Mouse (Mus musculus): ENCODE measurements around the gene Tpgs1. TPM values are rescaled to one million over a fixed set of nuclear protein-coding genes. Genes with fewer than 3 reads are reported as not detected.
A peak's percentile ranks its signal among the peaks of the same experiment; 100 is the strongest.

The Tpgs1 gene
- polyA plus RNA-seq (2015; fragmentation: Nextera tagmentation; extraction: Ambion mirVana): 99.8 and 105 TPM in 2 replicates

DNA sequence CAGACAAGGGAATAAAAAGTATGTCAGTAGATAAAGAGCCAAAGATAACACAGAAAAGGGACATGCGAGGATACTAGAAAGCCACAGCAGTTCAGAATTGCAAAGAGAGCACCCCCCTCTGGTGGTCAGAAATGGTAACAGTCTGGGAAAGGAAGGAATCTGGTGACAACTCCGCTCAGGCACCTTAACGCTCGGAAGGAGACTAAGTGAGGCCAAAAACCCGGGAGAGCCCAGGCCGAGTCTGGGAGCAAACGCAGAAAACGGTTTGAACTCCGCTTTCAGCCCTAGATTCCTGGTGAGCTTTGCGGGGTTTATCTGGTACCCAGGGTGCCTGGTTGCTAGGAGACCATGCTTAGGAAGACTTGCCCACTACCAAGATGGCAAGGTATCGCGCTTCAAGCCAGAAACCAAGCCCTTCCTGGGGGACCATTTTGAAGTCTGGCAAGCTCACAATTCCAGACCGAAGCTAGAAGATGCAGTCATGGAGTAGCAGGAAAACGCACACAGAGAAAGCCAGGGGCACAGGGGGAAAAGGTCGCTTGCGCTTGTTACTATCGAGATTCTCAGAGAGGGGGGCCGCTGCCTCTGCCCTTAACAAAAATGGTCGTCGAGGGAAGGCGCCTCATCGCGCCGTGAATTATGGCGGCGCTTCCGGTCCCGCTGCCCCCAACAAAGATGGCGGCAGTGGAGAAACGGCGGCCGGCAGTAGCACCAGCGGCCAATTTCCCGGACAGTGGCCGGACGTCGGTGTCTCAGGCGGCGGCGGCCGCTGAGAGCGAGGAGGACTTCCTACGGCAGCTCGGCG, at the start of gene Tpgs1:
Gene Tpgs1 (plus strand): TSS at position 599 of the 805 bp plus-strand sequence.
- Histone ChIP-seq H3K4me2 (peak within 1 kb of the TSS; percentile 85), H3K4me3 (peak within 1 kb of the TSS; percentile 90), H3K9me3 (no peaks in the 10 kb centered on the region), H3K27me3 (replicated peaks) (no peaks in the 10 kb centered on the region), H3K9ac (peak within 1 kb of the TSS; percentile 90), H3K36me3 (replicated peaks) (no peaks in the 10 kb centered on the region; the same call in 1 of the 2 replicates), H3K4me1 (peaks cover 32% of the 10 kb centered on the region), H3K27ac (peak within 1 kb of the TSS; percentile 99)
- WGBS: under 1% methylated on average over 45 of the region's 45 CpGs
- peak; percentile 89 for ATAC-seq (replicated peaks)

DNA sequence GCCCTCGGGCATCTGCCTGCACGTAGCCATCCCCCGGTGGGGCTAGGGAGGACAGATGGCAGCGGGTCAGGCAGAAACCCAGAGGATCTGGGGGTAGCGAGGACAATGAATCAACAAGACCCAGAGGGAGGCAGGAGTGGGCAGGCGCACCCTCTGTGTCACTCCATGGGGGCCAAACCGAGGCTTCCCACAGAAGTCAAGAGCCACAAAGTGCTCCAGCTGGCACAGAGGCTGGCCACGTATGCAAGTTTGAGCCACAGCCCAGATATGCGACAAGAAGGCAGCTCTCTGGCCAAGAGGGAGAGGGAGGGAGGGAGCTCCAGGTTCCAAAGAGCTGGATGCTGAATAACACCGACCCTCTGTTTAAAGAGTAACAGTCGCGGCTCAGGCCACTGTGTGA, 45.2 kb upstream of the Tpgs1 start:
- Histone ChIP-seq H3K36me3 (replicated peaks) (no peaks in the 10 kb centered on the region), H3K9me3 (no peaks in the 10 kb centered on the region), H3K27me3 (replicated peaks) (no peaks in the 10 kb centered on the region), H3K4me2 (no peak overlapping the region), H3K27ac (no peak overlapping the region), H3K4me3 (no peak overlapping the region), H3K9ac (no peak overlapping the region), H3K4me1 (no peaks in the 10 kb centered on the region)
- no peak for ATAC-seq (replicated peaks)
- WGBS: 71% methylated on average over 12 of the region's 12 CpGs

GRCm38 (mm10) chr10:79625398-79625797, 43.8 kb upstream of the Tpgs1 start:
- Histone ChIP-seq H3K4me2 (no peak overlapping the region), H3K4me1 (no peaks in the 10 kb centered on the region), H3K36me3 (replicated peaks) (no peaks in the 10 kb centered on the region), H3K27ac (no peak overlapping the region), H3K9ac (no peak overlapping the region), H3K27me3 (replicated peaks) (no peaks in the 10 kb centered on the region), H3K9me3 (no peaks in the 10 kb centered on the region), H3K4me3 (no peak overlapping the region)
- ATAC-seq (replicated peaks): no peak
- 82% methylated on average over 9 of the region's 9 CpGs for WGBS

DNA sequence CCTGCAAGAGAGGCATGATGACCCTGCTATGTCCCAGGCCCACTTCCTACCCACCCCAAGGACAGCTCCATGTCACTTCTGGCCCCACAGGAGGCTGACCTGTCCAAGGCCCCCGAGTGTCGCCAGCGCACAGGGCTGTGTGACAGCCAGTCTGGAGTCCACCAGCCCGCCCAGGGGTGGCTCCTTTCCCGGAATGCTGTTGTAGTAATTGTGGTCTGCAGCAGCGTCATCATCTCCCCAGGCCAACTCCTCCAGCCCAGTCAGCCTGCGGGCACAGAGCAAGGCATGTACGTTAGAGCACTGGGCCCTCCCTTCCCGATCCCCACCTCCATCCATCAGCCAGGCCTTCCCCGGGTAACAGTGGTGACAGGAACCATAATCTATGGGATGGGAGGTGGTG, 43.0 kb upstream of the Tpgs1 start:
- H3K4me2 ChIP-seq: no peak overlapping the region
- no peaks in the 10 kb centered on the region for H3K36me3 ChIP-seq (replicated peaks)
- H3K9ac ChIP-seq: no peak overlapping the region
- H3K9me3 ChIP-seq: no peaks in the 10 kb centered on the region
- ATAC-seq (replicated peaks): no peak
- H3K4me3 ChIP-seq: no peak overlapping the region
- H3K27me3 ChIP-seq (replicated peaks): no peaks in the 10 kb centered on the region
- H3K4me1 ChIP-seq: no peaks in the 10 kb centered on the region
- WGBS: 91% methylated on average over 10 of the region's 10 CpGs
- H3K27ac ChIP-seq: no peak overlapping the region

DNA sequence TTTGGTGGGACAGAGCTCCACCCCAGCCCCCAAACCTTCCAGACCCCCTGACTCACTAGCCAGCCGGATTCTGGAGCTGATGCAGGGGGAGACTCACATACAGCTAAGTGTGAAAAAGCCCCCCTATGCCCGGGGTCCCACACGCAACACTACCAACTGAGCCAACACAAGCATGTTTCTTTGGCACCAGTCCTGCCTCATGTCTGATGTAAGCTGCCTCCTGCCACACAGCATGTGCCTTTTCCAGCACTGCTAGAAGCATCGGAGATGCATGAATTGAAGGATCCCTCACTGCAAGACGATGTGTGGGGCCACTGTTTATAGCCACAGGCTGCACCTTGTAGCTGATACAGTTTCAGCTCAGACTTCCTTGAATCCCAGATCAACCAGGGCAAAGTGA, 40.8 kb upstream of the Tpgs1 start:
- ATAC-seq (replicated peaks): no peak
- H3K4me3 ChIP-seq: no peak overlapping the region
- H3K27ac ChIP-seq: no peak overlapping the region

DNA sequence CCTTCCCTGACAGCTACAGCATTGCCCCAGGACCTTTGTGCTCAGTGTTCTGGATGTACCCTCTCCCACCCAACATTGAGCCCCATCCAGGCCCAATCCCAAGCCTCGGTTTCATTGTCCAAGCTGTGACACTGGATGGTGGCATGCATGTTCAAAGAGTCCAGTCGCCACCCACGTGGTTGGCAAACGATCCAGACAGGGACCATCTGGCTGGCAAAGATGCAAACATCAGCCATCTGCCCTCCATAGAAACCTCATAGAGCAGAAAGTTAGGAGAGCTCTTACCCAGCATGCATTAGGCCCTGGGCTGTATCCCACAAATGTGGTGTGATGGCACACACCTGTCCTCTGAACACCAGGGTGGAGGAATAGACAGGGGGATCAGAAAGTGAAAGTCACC, 37.7 kb upstream of the Tpgs1 start:
- no peaks in the 10 kb centered on the region for H3K27me3 ChIP-seq (replicated peaks)
- H3K36me3 ChIP-seq (replicated peaks): no peaks in the 10 kb centered on the region
- peaks cover 5% of the 10 kb centered on the region for H3K4me1 ChIP-seq
- no peak overlapping the region for H3K9ac ChIP-seq
- H3K9me3 ChIP-seq: no peaks in the 10 kb centered on the region
- no peak overlapping the region for H3K27ac ChIP-seq
- 77% methylated on average over 4 of the region's 4 CpGs for WGBS
- H3K4me2 ChIP-seq: no peak overlapping the region
- ATAC-seq (replicated peaks): no peak
- no peak overlapping the region for H3K4me3 ChIP-seq

More for the DNA sequence above, 40.8 kb upstream of the Tpgs1 start:
- H3K4me2 ChIP-seq: no peak overlapping the region
- H3K9ac ChIP-seq: no peak overlapping the region
- no peaks in the 10 kb centered on the region for H3K36me3 ChIP-seq (replicated peaks)
- no peaks in the 10 kb centered on the region for H3K27me3 ChIP-seq (replicated peaks)
- H3K9me3 ChIP-seq: no peaks in the 10 kb centered on the region
- H3K4me1 ChIP-seq: no peaks in the 10 kb centered on the region
- WGBS: 85% methylated on average over 5 of the region's 5 CpGs

DNA sequence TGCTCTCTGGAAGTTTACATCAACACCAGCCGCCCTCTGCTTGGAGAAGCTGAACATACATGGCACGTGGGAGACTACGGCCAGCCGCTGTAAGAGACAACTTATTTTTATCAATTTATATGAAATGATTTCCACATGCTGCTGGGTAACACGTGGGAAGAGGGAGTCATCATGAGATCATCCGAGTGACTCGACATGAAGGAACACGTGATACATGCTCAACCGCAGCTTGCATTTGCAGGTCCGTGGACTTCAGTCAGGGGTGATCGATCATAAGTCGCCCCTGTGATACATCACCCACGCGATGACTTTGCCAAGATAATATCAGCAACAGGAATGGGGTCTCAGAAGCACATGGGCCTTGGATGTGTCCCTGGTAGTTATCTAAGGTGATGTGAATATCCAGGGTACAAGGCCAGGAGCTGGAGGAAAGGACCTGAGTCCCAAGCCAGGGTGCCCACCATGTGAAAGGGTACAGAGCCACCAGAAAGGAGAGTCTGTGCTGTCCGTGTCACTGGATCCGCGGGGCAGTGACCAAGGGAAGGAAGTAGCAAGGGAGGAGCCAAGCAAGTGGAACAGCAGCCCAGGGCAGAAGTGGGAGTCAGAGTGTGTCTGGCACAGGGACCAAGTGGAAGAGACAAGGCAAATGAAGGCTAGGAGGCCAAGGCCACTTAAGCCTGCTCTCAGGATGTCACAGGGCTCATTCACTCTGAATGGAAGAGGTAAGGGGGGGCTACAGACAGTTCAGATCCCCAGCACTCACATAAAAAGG, 36.0 kb upstream of the Tpgs1 start:
- Histone ChIP-seq H3K27ac (no peak overlapping the region), H3K4me1 (peaks cover 11% of the 10 kb centered on the region), H3K27me3 (replicated peaks) (no peaks in the 10 kb centered on the region), H3K9me3 (no peaks in the 10 kb centered on the region), H3K36me3 (replicated peaks) (no peaks in the 10 kb centered on the region), H3K9ac (no peak overlapping the region), H3K4me3 (no peak overlapping the region), H3K4me2 (no peak overlapping the region)
- WGBS: 82% methylated on average over 17 of the region's 17 CpGs
- no peak for ATAC-seq (replicated peaks)

GRCm38 (mm10) chr10:79636287-79636686, 32.9 kb upstream of the Tpgs1 start:
- WGBS: 79% methylated on average over 8 of the region's 8 CpGs
- H3K4me2 ChIP-seq: peak overlapping the region; percentile 75
- H3K27me3 ChIP-seq (replicated peaks): peaks cover 17% of the 10 kb centered on the region
- peak overlapping the region; percentile 72 for H3K4me3 ChIP-seq
- H3K4me1 ChIP-seq: peaks cover 23% of the 10 kb centered on the region
- no peak for ATAC-seq (replicated peaks)
- no peaks in the 10 kb centered on the region for H3K36me3 ChIP-seq (replicated peaks)
- no peaks in the 10 kb centered on the region for H3K9me3 ChIP-seq
- H3K9ac ChIP-seq: peak overlapping the region; percentile 84; the same call in 1 of the 2 replicates
- peak overlapping the region; percentile 91 for H3K27ac ChIP-seq

- peak; percentile 91 for ATAC-seq (replicated peaks)
- Histone ChIP-seq H3K4me2 (peak within 1 kb of the TSS; percentile 75), H3K36me3 (replicated peaks) (no peaks in the 10 kb centered on the region), H3K9me3 (no peaks in the 10 kb centered on the region), H3K27me3 (replicated peaks) (peaks cover 17% of the 10 kb centered on the region), H3K4me1 (peaks cover 23% of the 10 kb centered on the region), H3K4me3 (peak within 1 kb of the TSS; percentile 72), H3K27ac (peak within 1 kb of the TSS; percentile 91), H3K9ac (peak within 1 kb of the TSS; percentile 84)
- WGBS: under 1% methylated on average over 111 of the region's 116 CpGs
Observed at GRCm38 (mm10) chr10:79637128-79638110, 31.8 kb upstream of the Tpgs1 start, which contains the start of gene Shc2. Shc2 (minus strand) TSS chr10:79637918.

- peak overlapping the region; percentile 75 for H3K4me2 ChIP-seq
- H3K9me3 ChIP-seq: no peaks in the 10 kb centered on the region
- H3K27me3 ChIP-seq (replicated peaks): peaks cover 17% of the 10 kb centered on the region
- no peak overlapping the region for H3K9ac ChIP-seq
- 4% methylated on average over 23 of the region's 23 CpGs for WGBS
- H3K27ac ChIP-seq: no peak overlapping the region
- H3K4me3 ChIP-seq: peak overlapping the region; percentile 72; the same call in 1 of the 2 replicates
- ATAC-seq (replicated peaks): no peak
- no peaks in the 10 kb centered on the region for H3K36me3 ChIP-seq (replicated peaks)
- peaks cover 23% of the 10 kb centered on the region for H3K4me1 ChIP-seq
Observed at GRCm38 (mm10) chr10:79638486-79639204, 30.5 kb upstream of the Tpgs1 start.

DNA sequence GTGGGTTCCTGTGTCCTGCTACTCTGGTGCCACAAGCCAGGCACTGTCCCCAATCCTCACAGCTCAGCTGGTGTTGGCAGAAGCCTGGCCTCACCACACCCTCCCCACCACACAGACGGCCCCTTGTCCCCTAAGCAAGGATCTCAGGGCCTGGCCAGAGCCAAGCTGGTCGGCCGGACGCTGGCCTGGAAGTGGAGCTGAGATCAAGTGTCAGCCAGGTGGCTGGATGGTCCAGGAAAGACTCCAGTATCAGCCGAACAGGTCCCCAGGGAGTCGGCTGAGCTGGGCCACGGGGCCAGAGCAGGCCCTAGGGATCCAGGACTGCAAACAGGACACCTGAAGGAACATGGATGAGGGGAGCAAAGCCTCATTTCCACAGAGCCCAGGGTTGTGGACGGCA, 23.5 kb upstream of the Tpgs1 start, which contains the start of gene Odf3l2:
Gene Odf3l2 (minus strand): TSS at position 28 of the 400 bp plus-strand sequence.
- H3K4me2 ChIP-seq: no peak within 1 kb of the TSS
- ATAC-seq (replicated peaks): no peak
- no peaks in the 10 kb centered on the region for H3K36me3 ChIP-seq (replicated peaks)
- H3K4me3 ChIP-seq: no peak within 1 kb of the TSS
- no peaks in the 10 kb centered on the region for H3K4me1 ChIP-seq
- H3K9ac ChIP-seq: no peak within 1 kb of the TSS
- 79% methylated on average over 8 of the region's 8 CpGs for WGBS
- no peaks in the 10 kb centered on the region for H3K27me3 ChIP-seq (replicated peaks)
- H3K9me3 ChIP-seq: no peaks in the 10 kb centered on the region
- no peak within 1 kb of the TSS for H3K27ac ChIP-seq
